Mouse (Mus musculus) liver, embryonic 11.5 days (tissue): Measurements from ENCODE around the gene Arhgap24. TPM values are rescaled to one million over a fixed set of nuclear protein-coding genes. Genes with fewer than 3 reads are reported as not detected.

Source experiments
- ATAC-seq: fragments of 200-750 bp; cut with Nextera tagmentation; replicated peaks from 2 replicates; pipeline ENCODE4 v1.8.0; 2017; ENCODE audit warnings: moderate number of reproducible peaks, mild to moderate bottlenecking, moderate TSS enrichment, moderate library complexity; ENCODE audit not compliant: low FRiP score
- DNase-seq: peaks from one replicate; pipeline ENCODE4 v3.0.0-alpha.2; 2017; ENCODE audit warnings: low spot score
- H3K27ac ChIP-seq: fragments of 300-500 bp; sonication (generic); 2 replicates; pipeline ENCODE4 v1.5.1; 2014; ENCODE audit warnings: mild to moderate bottlenecking, low read depth, low read length, control low read depth
- H3K27me3 ChIP-seq: fragments of 300-500 bp; sonication (generic); replicated peaks from 2 replicates; pipeline ENCODE4 v1.6.1; 2014; ENCODE audit warnings: low read length, mixed read lengths; ENCODE audit not compliant: control insufficient read depth, insufficient read depth
- H3K36me3 ChIP-seq: fragments of 300-500 bp; sonication (generic); 2 replicates; pipeline ENCODE4 v1.6.1; 2014; ENCODE audit warnings: mild to moderate bottlenecking, low read length, moderate library complexity, mixed read lengths; ENCODE audit not compliant: control insufficient read depth, insufficient read depth
- H3K4me1 ChIP-seq: fragments of 300-500 bp; sonication (generic); replicated peaks from 2 replicates; pipeline ENCODE4 v1.6.1; 2014; ENCODE audit warnings: low read length, mixed read lengths; ENCODE audit not compliant: control insufficient read depth, insufficient read depth
- H3K4me2 ChIP-seq: fragments of 300-500 bp; sonication (generic); 2 replicates; pipeline ENCODE4 v1.6.1; 2014; ENCODE audit warnings: mild to moderate bottlenecking, control low read depth, moderate library complexity
- H3K4me3 ChIP-seq: fragments of 300-500 bp; sonication (generic); 2 replicates; pipeline ENCODE4 v1.5.1; 2014; ENCODE audit warnings: low read depth, low read length, control low read depth
- H3K9ac ChIP-seq: fragments of 300-500 bp; sonication (generic); 2 replicates; pipeline ENCODE4 v1.6.1; 2014; ENCODE audit warnings: low read depth, low read length, control low read depth
- H3K9me3 ChIP-seq: fragments of 300-500 bp; sonication (generic); 2 replicates; pipeline ENCODE4 v1.6.1; 2016; ENCODE audit warnings: low read length, inconsistent platforms, mixed read lengths; ENCODE audit not compliant: control insufficient read depth
- WGBS: fragments of 180-500 bp; shearing (Covaris S2); extraction: QIAGEN DNeasy Blood & Tissue Kit; methylation state at CpG from one replicate; pipeline ENCODE4 v1.1.7; 2014; 5-methylcytosine and 5-hydroxymethylcytosine counted together
- polyA plus RNA-seq: library from polyadenylated mRNA; unstranded; fragments of >200 nt; fragmentation: Nextera tagmentation; extraction: Ambion mirVana; gene quantifications from 2 replicates; pipeline ENCODE4 v1.2.1, GENCODE M21; 2014

The Arhgap24 gene
- polyA plus RNA-seq, 1 experiment from 2014 or later, result 5.3 TPM

DNA sequence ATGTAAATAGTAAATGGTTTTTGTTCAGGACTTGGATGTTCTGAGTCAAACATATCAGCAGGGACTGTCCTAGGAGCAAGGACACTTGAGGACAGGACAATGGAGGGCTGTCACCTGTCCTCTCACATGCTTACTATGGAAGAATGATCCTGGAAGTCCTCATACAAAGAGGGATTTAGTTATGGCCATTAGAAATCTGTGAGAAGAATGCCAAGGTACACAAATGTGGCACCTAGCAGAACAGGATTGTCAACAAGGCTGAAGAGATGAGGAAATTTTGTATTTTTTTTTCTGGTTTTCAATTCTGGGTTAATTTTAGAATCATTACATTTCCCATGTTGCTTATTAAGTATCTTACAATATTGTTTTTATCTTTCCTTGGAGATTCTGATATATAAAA lies 326.3 kb downstream of the Arhgap24 start:
- no peaks in the 10 kb centered on the region for H3K36me3 ChIP-seq
- no peaks in the 10 kb centered on the region for H3K27me3 ChIP-seq
- no peaks in the 10 kb centered on the region for H3K9me3 ChIP-seq
- no peak overlapping the region for H3K4me2 ChIP-seq
- H3K4me1 ChIP-seq, result no peaks in the 10 kb centered on the region
- no peak overlapping the region for H3K9ac ChIP-seq
- H3K4me3 ChIP-seq, result no peak overlapping the region
- ATAC-seq (no peak), DNase-seq (no peak)
- H3K27ac ChIP-seq, result no peak overlapping the region

DNA sequence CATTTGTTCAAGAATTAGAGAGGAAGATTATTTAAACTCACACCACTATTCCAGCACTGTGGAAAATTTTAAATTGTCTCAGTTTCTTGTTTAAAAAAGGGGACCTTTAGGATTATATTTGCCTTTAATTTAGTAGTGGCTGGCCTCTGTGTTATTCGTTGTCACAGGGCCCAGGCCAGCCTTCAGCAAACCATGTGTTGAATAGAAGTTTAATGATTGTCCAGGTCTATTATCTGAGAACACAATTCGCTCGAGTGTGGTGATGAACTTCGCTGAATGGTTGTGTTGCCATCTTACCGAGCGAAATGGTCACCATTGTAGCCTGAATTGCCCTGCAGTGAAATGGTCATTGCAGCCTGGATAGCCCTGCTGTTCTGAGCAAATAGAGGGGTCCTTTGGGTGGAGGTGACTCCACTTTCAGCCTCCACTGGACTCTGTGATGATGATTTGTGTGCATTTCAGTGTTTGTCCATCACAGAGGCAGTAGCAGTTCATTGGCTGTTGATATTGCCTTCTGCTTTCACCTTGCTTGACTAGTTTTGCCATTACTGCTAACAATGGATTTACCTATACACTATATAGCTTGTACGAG lies 329.3 kb downstream of the Arhgap24 start:
- H3K27ac ChIP-seq, result no peak overlapping the region
- no peaks in the 10 kb centered on the region for H3K27me3 ChIP-seq
- H3K9me3 ChIP-seq, result no peaks in the 10 kb centered on the region
- no peak overlapping the region for H3K9ac ChIP-seq
- no peak overlapping the region for H3K4me3 ChIP-seq
- no peaks in the 10 kb centered on the region for H3K36me3 ChIP-seq
- no peak overlapping the region for H3K4me2 ChIP-seq
- WGBS, result 80% methylated on average over 7 of the region's 7 CpGs
- H3K4me1 ChIP-seq, result no peaks in the 10 kb centered on the region
- no peak for DNase-seq
- ATAC-seq, result no peak

DNA sequence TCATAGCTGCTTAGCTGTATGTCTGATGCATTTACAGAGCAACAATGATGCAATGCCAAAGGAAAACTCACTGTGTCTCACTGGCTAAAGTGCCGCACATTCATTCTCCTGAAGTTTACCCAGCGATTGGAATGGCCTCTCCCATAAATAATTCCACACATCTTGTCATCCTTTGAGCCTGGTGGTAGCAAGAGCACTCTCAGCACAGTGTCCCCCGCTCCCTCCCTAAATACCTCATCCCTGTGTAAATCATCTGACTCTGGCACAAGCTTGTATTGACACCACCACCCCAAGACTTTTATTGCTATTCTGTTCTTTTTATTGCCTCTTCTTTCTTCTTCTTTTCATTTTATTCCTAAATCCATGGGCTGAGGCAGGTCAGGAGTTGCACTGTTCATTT lies 332.1 kb downstream of the Arhgap24 start:
- no peak overlapping the region for H3K4me3 ChIP-seq
- ATAC-seq (no peak), DNase-seq (no peak)
- no peaks in the 10 kb centered on the region for H3K9me3 ChIP-seq
- H3K4me1 ChIP-seq, result no peaks in the 10 kb centered on the region
- H3K9ac ChIP-seq, result no peak overlapping the region
- H3K27ac ChIP-seq, result no peak overlapping the region
- no peaks in the 10 kb centered on the region for H3K27me3 ChIP-seq
- WGBS, result 69% methylated on average over 3 of the region's 3 CpGs
- no peaks in the 10 kb centered on the region for H3K36me3 ChIP-seq
- no peak overlapping the region for H3K4me2 ChIP-seq

GRCm38 (mm10) chr5:102817641-102818040 lies 336.4 kb downstream of the Arhgap24 start:
- 64% methylated on average over 7 of the region's 7 CpGs for WGBS
- H3K36me3 ChIP-seq, result no peaks in the 10 kb centered on the region

DNA sequence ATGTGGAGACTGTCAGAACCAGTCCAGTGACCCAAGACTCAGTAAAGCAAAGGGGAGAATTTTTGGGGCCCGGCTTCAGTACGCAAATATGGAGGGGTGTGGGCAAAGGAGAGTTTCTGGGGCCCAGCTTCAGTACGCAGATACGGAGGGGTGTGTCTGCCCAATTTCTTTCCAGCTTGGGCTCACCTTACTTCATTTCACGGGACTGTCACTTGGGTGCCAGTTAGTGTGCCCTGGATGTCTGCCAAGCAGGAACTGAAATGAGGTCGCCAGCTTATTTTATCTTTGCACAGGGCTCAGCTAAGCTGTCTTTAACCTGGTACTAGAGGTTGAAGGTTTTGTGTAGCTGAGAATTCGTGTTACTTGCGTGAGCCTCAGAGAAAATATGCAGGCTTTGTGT lies 344.3 kb downstream of the Arhgap24 start:
- WGBS, result 77% methylated on average over 8 of the region's 8 CpGs
- ATAC-seq (no peak), DNase-seq (no peak)
- Histone ChIP-seq H3K4me3 (no peak overlapping the region), H3K36me3 (no peaks in the 10 kb centered on the region), H3K4me1 (no peaks in the 10 kb centered on the region), H3K27ac (no peak overlapping the region), H3K9me3 (no peaks in the 10 kb centered on the region), H3K4me2 (no peak overlapping the region), H3K27me3 (no peaks in the 10 kb centered on the region), H3K9ac (no peak overlapping the region)

More at GRCm38 (mm10) chr5:102817641-102818040, 336.4 kb downstream of the Arhgap24 start:
- ATAC-seq, result no peak
- H3K9me3 ChIP-seq, result no peaks in the 10 kb centered on the region
- H3K4me2 ChIP-seq, result no peak overlapping the region
- DNase-seq, result no peak
- H3K4me3 ChIP-seq, result no peak overlapping the region
- H3K27me3 ChIP-seq, result no peaks in the 10 kb centered on the region
- H3K27ac ChIP-seq, result no peak overlapping the region
- no peaks in the 10 kb centered on the region for H3K4me1 ChIP-seq
- no peak overlapping the region for H3K9ac ChIP-seq

DNA sequence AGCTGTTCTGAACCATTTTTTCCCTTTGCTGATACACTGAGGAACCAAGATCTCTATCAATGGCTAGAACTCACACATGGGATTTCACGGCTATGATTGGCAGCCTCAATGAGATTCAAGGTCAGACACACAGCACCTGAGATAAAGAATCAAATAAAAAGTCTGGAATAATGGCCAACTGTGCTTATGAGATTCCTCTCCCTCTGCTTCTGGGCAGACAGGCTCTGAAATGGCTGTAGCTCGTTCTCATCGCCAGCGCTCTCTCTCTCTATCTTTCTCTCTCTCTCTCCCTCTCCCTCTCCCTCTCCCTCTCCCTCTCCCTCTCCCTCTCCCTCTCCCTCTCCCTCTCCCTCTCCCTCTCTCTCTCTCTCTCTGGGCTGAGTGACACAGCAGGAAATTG lies 357.9 kb downstream of the Arhgap24 start:
- no peaks in the 10 kb centered on the region for H3K36me3 ChIP-seq
- H3K4me1 ChIP-seq, result no peaks in the 10 kb centered on the region
- H3K27ac ChIP-seq, result no peak overlapping the region
- WGBS, result 71% methylated on average over 4 of the region's 4 CpGs
- no peaks in the 10 kb centered on the region for H3K9me3 ChIP-seq
- no peak overlapping the region for H3K9ac ChIP-seq
- ATAC-seq (no peak), DNase-seq (no peak)
- H3K4me2 ChIP-seq, result no peak overlapping the region
- H3K4me3 ChIP-seq, result no peak overlapping the region
- H3K27me3 ChIP-seq, result no peaks in the 10 kb centered on the region

GRCm38 (mm10) chr5:102843934-102844709 lies 362.9 kb downstream of the Arhgap24 start:
- H3K4me3 ChIP-seq, result no peak overlapping the region
- no peak for DNase-seq
- H3K9me3 ChIP-seq, result no peaks in the 10 kb centered on the region
- peak; percentile 74 for ATAC-seq
- H3K9ac ChIP-seq, result no peak overlapping the region
- H3K4me2 ChIP-seq, result no peak overlapping the region; the same call in 1 of the 2 replicates
- no peaks in the 10 kb centered on the region for H3K27me3 ChIP-seq
- H3K36me3 ChIP-seq, result no peaks in the 10 kb centered on the region
- H3K4me1 ChIP-seq, result no peaks in the 10 kb centered on the region
- no peak overlapping the region for H3K27ac ChIP-seq
- 37% methylated on average over 5 of the region's 5 CpGs for WGBS

GRCm38 (mm10) chr5:102844731-102845598 lies 363.8 kb downstream of the Arhgap24 start:
- peak overlapping the region; percentile 5; the same call in 1 of the 2 replicates for H3K9ac ChIP-seq
- 2% methylated on average over 21 of the region's 21 CpGs for WGBS
- peak; percentile 53; the same call in 1 of the 2 replicates for ATAC-seq

More at GRCm38 (mm10) chr5:102844731-102845598, 363.8 kb downstream of the Arhgap24 start:
- H3K27me3 ChIP-seq, result no peaks in the 10 kb centered on the region
- peak overlapping the region; percentile 32; the same call in 1 of the 2 replicates for H3K27ac ChIP-seq
- H3K4me3 ChIP-seq, result peak overlapping the region; percentile 37
- peak overlapping the region; percentile 68 for H3K4me2 ChIP-seq
- no peaks in the 10 kb centered on the region for H3K9me3 ChIP-seq
- H3K4me1 ChIP-seq, result no peaks in the 10 kb centered on the region
- no peaks in the 10 kb centered on the region for H3K36me3 ChIP-seq
- DNase-seq, result peak; percentile 55
